Mouse (Mus musculus) hindbrain, embryonic 10.5 days (tissue): ENCODE measurements around the gene Dusp28. TPM values are rescaled to one million over a fixed set of nuclear protein-coding genes. Genes with fewer than 3 reads are reported as not detected.
"Not testable (repeated sequence)": the region's sequence is repeated elsewhere in the genome, so short reads cannot be mapped to it uniquely, and the experiment has no call there.

Experiments
- DNase-seq: peaks from one replicate; pipeline ENCODE4 v3.0.0-alpha.2; 2017; ENCODE audit warnings: low spot score
- H3K27ac ChIP-seq: fragments of 300-500 bp; sonication (generic); 2 replicates; pipeline ENCODE4 v1.5.1; 2016; ENCODE audit warnings: mild to moderate bottlenecking, moderate library complexity
- H3K27me3 ChIP-seq: fragments of 300-500 bp; sonication (generic); 2 replicates; pipeline ENCODE4 v1.6.1; 2016; ENCODE audit warnings: mild to moderate bottlenecking; ENCODE audit not compliant: poor library complexity, insufficient read depth, severe bottlenecking
- H3K36me3 ChIP-seq: fragments of 300-500 bp; sonication (generic); 2 replicates; pipeline ENCODE4 v1.6.1; 2016; ENCODE audit warnings: mild to moderate bottlenecking, moderate library complexity
- H3K4me1 ChIP-seq: fragments of 300-500 bp; sonication (generic); replicated peaks from 2 replicates; pipeline ENCODE4 v1.6.1; 2016; ENCODE audit warnings: mild to moderate bottlenecking
- H3K4me3 ChIP-seq: fragments of 300-500 bp; sonication (generic); 2 replicates; pipeline ENCODE4 v1.5.1; 2016; ENCODE audit warnings: mild to moderate bottlenecking, moderate library complexity
- H3K9me3 ChIP-seq: fragments of 300-500 bp; sonication (generic); 2 replicates; pipeline ENCODE4 v1.6.1; 2016; ENCODE audit warnings: mild to moderate bottlenecking, moderate library complexity
- WGBS: fragments of 180-500 bp; shearing (Covaris S2); methylation state at CpG from one replicate; pipeline ENCODE4 v1.1.7; 2016; 5-methylcytosine and 5-hydroxymethylcytosine counted together
- polyA plus RNA-seq: library from polyadenylated mRNA; unstranded; fragments of >200 nt; fragmentation: Nextera tagmentation; extraction: Ambion mirVana; gene quantifications from 2 replicates; pipeline ENCODE4 v1.2.1, GENCODE M21; 2016

Dusp28 gene
- polyA plus RNA-seq, 1 experiment from 2014 or later, result 10.8 TPM

DNA sequence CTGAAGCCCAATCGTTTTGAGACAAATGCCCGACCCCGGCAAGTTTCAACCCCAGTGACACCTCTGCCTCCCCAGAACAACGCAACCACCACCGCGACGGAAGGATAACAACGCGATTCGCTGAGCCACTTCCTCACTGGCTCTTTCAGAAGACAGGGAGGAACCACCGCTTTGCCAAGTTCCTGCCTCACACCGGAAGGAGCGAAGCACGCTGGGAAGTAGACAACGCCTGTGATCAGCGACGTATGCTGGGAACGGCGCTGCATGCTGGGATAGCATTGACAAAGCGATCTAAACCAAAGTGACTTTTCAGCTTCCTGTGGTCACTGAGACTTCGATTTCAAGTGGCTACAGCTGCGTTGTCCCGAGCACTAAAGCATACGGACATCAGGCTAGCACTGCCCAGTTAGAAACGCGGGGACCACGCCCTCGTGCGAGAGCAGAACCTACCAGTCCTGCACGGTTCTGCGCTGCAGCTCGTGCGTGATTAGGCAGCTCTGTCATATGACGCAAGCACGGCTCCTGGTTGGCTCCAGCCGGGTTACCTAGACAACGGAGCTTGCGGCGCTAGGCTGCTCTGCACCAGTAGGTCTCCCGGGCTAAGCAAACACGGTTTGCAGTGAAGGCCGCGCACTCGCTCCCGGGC lies 27.5 kb downstream of the Dusp28 start, which contains the start of gene Capn10:
Gene Capn10, plus strand, starts transcription at position 195 of the 646 bp plus-strand sequence.
- H3K4me1 ChIP-seq, result peaks cover 36% of the 10 kb centered on the region
- peaks cover 21% of the 10 kb centered on the region for H3K36me3 ChIP-seq
- 0 out of 2 replicates have a peak, but pooled peaks cover 5% of the 10 kb centered on the region for H3K9me3 ChIP-seq
- H3K27me3 ChIP-seq, result no peaks in the 10 kb centered on the region
- peak within 1 kb of the TSS; percentile 88 for H3K4me3 ChIP-seq
- under 1% methylated on average over 45 of the region's 45 CpGs for WGBS
- peak within 1 kb of the TSS; percentile 96 for H3K27ac ChIP-seq
- peak; percentile 95 for DNase-seq

DNA sequence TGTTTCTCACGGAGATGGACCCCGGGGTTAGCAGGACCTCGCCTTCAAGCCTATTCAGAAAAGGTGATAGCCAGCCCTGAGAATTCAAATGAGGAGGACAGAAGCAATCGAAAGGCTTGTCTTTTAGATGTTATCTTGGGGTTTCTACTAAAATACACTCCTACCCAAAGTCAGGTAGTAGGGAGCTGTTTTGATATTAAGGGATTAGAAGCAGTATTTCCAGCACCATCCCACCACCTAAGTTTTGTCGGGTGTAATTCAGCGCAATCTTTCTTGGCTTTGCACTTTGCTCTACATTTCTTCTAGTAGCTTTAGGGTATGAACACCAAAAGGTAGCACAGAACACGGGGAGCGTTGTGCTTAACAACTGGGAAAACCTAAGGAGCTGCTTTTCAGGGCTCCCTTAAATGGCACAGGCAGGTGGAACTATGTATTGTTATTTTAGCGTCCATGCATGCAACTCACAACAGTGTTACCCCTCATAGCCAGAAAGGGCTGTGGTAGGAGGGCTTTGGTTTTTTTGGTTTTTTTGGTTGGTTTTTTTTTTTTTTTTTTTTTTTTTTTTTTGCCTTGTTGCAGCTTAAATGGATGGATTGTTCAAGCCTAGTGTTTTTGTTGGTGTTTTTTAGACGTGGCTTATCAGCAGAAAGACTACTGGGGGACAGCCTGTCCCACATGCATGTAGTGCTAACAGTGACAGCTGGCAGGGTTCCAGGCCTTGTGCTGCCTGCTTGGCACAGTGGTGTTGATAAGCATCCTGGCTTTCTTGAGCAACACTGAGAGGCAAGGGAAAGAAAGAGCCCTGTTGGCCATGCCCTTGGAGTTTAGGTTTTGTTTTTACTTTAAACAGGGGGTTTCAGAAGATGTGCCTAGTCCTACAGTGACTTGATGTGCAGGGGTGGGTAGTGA lies 28.5 kb downstream of the Dusp28 start:
- H3K9me3 ChIP-seq, result 0 out of 2 replicates have a peak, but pooled peaks cover 5% of the 10 kb centered on the region
- 21% methylated on average over 10 of the region's 10 CpGs for WGBS
- peaks cover 31% of the 10 kb centered on the region for H3K36me3 ChIP-seq
- H3K4me1 ChIP-seq, result peaks cover 36% of the 10 kb centered on the region
- no peak for DNase-seq
- no peaks in the 10 kb centered on the region for H3K27me3 ChIP-seq
- H3K27ac ChIP-seq, result peak overlapping the region; percentile 96
- H3K4me3 ChIP-seq, result peak overlapping the region; percentile 88

DNA sequence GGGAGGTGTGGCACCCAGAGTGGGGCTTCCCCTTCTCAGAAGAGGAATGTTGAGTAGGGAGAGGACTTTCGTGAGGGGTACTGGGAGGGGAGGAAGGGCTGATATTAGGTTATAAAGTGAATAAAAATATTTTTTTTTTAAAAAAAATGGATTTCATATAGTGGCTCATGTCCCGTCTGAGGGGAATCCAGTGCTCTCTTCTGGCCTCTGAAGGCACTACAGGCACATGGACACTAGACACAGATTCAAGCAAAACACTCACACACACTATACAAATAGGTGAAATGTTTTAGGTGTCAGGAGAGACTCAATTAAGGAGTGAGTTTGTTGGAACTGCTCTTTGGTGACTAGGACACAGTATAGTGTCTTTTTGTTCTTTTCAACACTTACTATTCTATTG lies 29.2 kb downstream of the Dusp28 start:
- H3K9me3 ChIP-seq, result 0 out of 2 replicates have a peak, but pooled peaks cover 5% of the 10 kb centered on the region
- no peaks in the 10 kb centered on the region for H3K27me3 ChIP-seq
- no peak for DNase-seq
- H3K4me3 ChIP-seq, result peak overlapping the region; percentile 88
- H3K4me1 ChIP-seq, result peaks cover 36% of the 10 kb centered on the region
- H3K27ac ChIP-seq, result peak overlapping the region; percentile 96; the same call in 1 of the 2 replicates
- H3K36me3 ChIP-seq, result peaks cover 37% of the 10 kb centered on the region
- 63% methylated on average over 2 of the region's 2 CpGs for WGBS

DNA sequence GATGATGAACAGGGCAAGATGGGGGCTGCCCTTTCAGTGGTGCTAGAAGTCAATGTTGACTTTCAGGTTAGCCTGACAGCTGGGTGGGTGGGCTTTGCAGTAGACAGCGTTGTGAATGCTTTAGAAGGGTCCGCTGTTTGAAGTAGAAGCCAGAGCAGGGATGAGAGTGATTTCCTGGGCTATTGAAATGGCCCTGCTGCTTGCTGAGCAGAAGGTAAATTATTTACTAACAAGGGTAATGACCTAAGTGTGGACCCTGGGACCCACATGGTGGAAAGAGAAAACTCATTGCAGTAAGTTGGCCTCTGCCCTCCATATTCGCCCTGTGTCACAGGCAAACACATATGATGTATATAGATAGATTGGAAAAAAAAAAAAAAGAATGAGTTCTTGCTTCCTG lies 29.7 kb downstream of the Dusp28 start:
- Histone ChIP-seq H3K4me3 (peak overlapping the region; percentile 88), H3K36me3 (peaks cover 41% of the 10 kb centered on the region), H3K27me3 (no peaks in the 10 kb centered on the region), H3K9me3 (0 out of 2 replicates have a peak, but pooled peaks cover 5% of the 10 kb centered on the region), H3K27ac (no peak overlapping the region), H3K4me1 (peaks cover 36% of the 10 kb centered on the region)
- WGBS, result 83% methylated on average over 3 of the region's 3 CpGs
- DNase-seq, result no peak

DNA sequence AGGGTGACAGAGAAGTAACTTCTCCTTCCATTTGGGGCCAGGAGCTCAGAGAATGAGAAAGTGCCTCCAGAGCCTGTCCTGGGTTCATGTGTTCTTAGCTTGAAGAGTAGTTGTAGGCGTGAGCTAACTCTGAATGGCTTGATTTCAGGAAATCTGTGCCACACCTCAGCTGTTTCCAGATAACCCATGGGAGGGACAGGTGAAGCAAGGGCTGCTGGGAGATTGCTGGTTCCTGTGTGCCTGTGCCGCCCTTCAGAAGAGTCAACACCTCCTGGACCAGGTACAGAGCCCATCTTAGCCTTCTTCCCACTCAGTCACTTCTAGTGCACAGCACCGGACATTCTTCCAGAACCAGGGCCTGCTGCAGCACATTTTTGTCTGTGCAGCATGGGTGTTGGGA lies 31.0 kb downstream of the Dusp28 start:
- WGBS, result 92% methylated on average over 3 of the region's 3 CpGs
- no peak for DNase-seq
- Histone ChIP-seq H3K27me3 (no peaks in the 10 kb centered on the region), H3K4me3 (no peak overlapping the region), H3K27ac (no peak overlapping the region), H3K36me3 (peaks cover 55% of the 10 kb centered on the region), H3K9me3 (0 out of 2 replicates have a peak, but pooled peaks cover 4% of the 10 kb centered on the region), H3K4me1 (peaks cover 36% of the 10 kb centered on the region)

DNA sequence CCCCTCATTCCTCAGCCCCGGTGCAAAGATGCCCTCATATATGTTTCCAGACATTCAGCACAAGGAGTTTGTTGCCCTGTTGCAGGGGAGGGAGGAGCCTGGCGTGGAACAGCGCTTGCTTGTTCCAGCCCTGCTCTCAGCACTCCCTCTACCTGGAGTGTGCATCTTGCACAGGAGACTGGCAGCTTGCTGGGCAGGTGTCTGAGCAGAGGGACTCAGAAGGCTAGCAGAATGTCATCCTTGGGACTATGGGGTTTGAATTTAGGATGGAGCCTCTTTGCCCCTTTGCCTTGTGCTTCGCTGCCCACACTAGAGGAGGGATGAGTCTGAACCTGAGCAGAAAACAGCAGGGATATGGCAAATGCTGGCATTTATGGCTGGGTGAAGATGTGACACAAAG lies 33.0 kb downstream of the Dusp28 start:
- H3K4me1 ChIP-seq, result peaks cover 28% of the 10 kb centered on the region
- H3K4me3 ChIP-seq, result no peak overlapping the region
- no peaks in the 10 kb centered on the region for H3K27me3 ChIP-seq
- WGBS, result 93% methylated on average over 4 of the region's 4 CpGs
- DNase-seq, result no peak
- H3K36me3 ChIP-seq, result peaks cover 74% of the 10 kb centered on the region
- H3K9me3 ChIP-seq, result no peaks in the 10 kb centered on the region
- H3K27ac ChIP-seq, result no peak overlapping the region

DNA sequence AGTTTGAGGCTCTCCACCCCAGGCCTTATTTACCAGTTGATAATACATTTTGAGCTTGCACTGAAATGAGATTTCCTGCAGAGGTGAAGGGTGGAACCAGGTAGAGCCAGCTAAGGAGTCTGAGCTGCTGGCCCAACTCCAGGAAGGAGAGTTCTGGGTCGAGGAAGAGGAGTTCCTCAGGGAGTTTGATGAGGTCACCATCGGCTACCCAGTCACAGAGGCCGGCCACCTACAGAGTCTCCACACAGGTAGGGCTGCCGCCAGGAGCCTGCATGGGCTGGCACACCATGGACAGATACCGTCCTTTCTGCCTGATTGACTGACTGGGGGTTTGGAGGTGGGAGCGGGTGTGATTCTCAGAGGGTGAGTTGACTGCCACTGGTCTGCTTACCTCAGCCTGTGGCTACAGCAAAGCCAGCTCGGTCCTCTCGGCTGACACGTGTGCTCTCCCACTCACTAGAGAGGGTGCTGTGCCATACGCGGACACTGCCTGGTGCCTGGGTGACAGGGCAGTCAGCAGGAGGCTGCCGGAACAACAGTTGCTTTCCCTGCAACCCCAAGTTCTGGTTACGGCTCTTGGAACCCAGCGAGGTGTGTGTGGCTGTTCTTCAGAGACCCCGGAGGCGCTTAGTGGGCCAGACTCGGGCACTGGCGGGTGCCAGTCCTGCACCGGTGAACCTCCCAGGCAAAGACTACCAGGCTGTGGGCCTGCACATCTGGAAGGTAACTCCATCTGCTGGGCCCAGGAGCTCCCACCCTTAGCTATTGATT lies 36.6 kb downstream of the Dusp28 start:
- no peak overlapping the region for H3K4me3 ChIP-seq
- WGBS, result 94% methylated on average over 19 of the region's 19 CpGs
- H3K27me3 ChIP-seq, result no peaks in the 10 kb centered on the region
- no peak for DNase-seq
- no peak overlapping the region for H3K27ac ChIP-seq
- no peaks in the 10 kb centered on the region for H3K9me3 ChIP-seq
- no peaks in the 10 kb centered on the region for H3K4me1 ChIP-seq
- peaks cover 99% of the 10 kb centered on the region for H3K36me3 ChIP-seq

DNA sequence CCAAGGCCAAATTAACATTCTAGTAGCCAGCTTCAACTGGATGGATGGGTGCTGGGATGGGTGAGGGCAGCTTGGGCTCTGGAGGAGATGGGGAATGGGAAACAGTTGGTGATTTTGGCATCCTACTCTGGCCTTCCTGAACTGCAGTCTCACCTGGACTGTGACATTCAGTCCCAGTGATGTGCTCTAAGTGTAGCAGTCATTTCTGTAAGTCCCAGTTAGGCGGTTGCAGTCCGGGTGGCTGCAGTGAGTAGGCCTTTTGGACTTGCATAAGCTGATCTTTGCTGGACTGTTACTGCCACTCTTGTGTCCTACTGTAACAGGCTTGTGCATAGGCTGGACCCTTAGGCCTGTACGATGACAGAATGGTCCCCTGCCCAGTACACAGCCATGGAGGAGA lies 41.2 kb downstream of the Dusp28 start:
- Histone ChIP-seq H3K9me3 (no peaks in the 10 kb centered on the region), H3K27ac (no peak overlapping the region), H3K27me3 (no peaks in the 10 kb centered on the region), H3K4me1 (no peaks in the 10 kb centered on the region), H3K4me3 (no peak overlapping the region), H3K36me3 (peaks cover 74% of the 10 kb centered on the region)
- 93% methylated on average over 3 of the region's 3 CpGs for WGBS
- no peak for DNase-seq

DNA sequence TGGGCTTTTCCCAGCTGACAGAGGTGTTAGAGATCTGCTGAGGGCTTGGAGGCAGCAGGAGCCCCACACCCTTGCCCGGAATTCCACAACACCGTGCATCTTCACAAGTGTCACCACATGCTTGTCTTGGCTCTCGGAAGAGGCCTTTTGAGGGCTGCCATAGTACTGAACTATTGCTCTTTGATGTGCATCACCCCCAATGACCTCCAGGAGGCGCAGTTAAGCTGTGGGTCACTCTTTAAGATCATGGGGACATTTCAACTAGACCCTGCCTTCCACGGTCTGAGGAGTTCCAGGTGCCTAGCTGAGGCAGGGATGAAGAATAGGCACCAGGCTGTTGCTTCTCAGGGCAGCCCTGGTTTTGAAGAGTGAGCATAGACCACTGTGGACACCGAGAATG lies 42.6 kb downstream of the Dusp28 start:
- WGBS, result 62% methylated on average over 6 of the region's 6 CpGs
- H3K4me3 ChIP-seq, result no peak overlapping the region
- H3K27me3 ChIP-seq, result no peaks in the 10 kb centered on the region
- H3K36me3 ChIP-seq, result peaks cover 59% of the 10 kb centered on the region
- no peaks in the 10 kb centered on the region for H3K9me3 ChIP-seq
- H3K27ac ChIP-seq, result no peak overlapping the region
- no peaks in the 10 kb centered on the region for H3K4me1 ChIP-seq
- peak; percentile 17 for DNase-seq

DNA sequence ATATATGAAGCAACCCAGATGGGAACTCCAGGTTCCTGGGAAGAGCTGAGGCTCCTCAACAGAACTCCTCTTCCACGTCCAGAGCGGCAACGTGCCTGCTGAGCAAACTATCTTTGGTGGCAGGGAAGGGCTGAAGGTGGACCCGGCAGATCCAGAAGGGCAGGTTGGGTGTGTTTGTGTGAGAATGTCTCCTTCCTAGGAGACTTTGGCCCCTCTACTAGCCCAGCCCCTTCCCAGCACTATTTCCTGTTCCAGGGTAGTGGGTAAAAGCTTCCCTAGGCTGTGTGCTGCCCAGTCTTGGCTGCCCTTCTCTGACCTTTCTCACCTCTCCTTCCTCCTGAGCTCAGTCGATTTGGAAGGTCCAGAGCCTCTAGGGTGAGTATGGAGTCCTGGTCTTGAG lies 43.8 kb downstream of the Dusp28 start, which contains the start of gene Gpr35:
Gene Gpr35, plus strand, starts transcription at position 259 of the 400 bp plus-strand sequence.
- Histone ChIP-seq H3K27ac (no peak within 1 kb of the TSS), H3K36me3 (peaks cover 47% of the 10 kb centered on the region), H3K9me3 (no peaks in the 10 kb centered on the region), H3K4me3 (no peak within 1 kb of the TSS), H3K27me3 (no peaks in the 10 kb centered on the region), H3K4me1 (no peaks in the 10 kb centered on the region)
- 72% methylated on average over 5 of the region's 5 CpGs for WGBS
- no peak for DNase-seq

DNA sequence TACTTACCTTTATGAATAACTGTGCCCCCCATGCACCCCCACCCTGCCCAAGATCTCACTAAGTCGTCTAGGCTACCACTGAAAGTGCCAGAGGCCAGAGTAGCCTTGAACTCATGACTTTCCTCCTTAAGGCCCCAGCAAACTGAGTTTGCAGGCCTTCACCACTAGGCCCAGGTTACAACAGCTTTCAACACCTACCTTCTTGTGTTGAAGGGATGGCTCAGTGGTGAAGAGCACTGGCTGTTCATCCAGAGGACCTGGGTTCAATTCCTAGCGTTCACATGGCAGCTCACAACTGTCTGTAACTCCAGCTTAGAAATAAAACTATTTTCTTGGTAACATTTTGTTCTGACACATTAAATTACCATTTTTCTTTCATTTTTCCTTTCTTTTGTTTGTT lies 46.9 kb downstream of the Dusp28 start:
- peaks cover 3% of the 10 kb centered on the region; the same call in 1 of the 2 replicates for H3K4me1 ChIP-seq
- WGBS, result 68% methylated on average over 2 of the region's 2 CpGs
- peaks cover 17% of the 10 kb centered on the region for H3K36me3 ChIP-seq
- no peaks in the 10 kb centered on the region for H3K9me3 ChIP-seq
- H3K27ac ChIP-seq, result no peak overlapping the region
- no peak overlapping the region for H3K4me3 ChIP-seq
- H3K27me3 ChIP-seq, result no peaks in the 10 kb centered on the region
- no peak for DNase-seq

DNA sequence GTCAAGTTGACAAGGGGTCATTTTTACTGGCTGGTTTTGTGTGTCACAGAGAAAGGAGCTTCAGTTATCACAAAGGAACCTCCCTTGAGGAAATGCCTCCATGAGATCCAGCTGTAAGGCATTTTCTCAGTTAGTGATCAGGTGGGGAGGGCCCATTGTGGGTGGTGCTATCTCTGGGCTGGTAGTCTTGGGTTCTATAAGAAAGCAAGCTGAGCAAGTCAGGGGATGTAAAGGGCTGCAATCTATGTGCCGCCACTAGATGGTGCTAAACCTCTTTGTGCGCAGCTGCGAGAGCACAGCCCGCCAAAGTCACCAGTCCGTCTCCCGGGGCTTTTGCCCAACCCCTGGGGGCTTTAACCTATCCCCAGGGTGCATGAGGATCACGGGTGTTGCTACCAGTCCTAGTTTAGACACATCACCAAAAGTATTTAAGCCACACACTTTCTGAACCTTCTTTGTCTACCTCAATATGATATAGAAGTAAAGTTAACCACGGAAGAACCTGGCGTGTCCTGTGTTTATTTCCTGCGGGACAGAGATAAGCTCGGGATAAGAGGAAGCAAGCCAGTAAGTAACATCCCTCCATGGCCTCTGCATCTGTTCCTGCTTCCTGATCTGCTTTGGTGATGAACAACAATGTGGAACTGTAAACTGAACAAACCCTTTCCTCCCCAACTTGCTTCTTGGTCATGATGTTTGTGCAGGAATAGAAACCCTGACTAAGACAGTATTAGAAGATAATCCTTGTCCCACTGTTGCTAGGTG lies 50.0 kb downstream of the Dusp28 start:
- not testable (repeated sequence) for H3K27me3 ChIP-seq, H3K36me3 ChIP-seq, H3K4me1 ChIP-seq, DNase-seq, H3K9me3 ChIP-seq
- H3K27ac ChIP-seq, result 0 out of 2 replicates have a peak overlapping the region, but pooled peaks have one; percentile 5
- WGBS, result 11% methylated on average over 11 of the region's 11 CpGs
- H3K4me3 ChIP-seq, result peak overlapping the region; percentile 35
